Mouse (Mus musculus) bone marrow macrophage, adult 2 months (primary cell): ENCODE data around the gene Fam174b.

Experiments
- CTCF ChIP-seq: IDR thresholded peaks from 2 replicates; pipeline ENCODE4 v1.5.1; 2012; ENCODE audit warnings: low read depth, mild to moderate bottlenecking, low read length, moderate library complexity
- POLR2A ChIP-seq: IDR thresholded peaks from 2 replicates; pipeline ENCODE4 v1.6.1; 2012; ENCODE audit warnings: mild to moderate bottlenecking, low read depth, low read length, borderline replicate concordance

DNA sequence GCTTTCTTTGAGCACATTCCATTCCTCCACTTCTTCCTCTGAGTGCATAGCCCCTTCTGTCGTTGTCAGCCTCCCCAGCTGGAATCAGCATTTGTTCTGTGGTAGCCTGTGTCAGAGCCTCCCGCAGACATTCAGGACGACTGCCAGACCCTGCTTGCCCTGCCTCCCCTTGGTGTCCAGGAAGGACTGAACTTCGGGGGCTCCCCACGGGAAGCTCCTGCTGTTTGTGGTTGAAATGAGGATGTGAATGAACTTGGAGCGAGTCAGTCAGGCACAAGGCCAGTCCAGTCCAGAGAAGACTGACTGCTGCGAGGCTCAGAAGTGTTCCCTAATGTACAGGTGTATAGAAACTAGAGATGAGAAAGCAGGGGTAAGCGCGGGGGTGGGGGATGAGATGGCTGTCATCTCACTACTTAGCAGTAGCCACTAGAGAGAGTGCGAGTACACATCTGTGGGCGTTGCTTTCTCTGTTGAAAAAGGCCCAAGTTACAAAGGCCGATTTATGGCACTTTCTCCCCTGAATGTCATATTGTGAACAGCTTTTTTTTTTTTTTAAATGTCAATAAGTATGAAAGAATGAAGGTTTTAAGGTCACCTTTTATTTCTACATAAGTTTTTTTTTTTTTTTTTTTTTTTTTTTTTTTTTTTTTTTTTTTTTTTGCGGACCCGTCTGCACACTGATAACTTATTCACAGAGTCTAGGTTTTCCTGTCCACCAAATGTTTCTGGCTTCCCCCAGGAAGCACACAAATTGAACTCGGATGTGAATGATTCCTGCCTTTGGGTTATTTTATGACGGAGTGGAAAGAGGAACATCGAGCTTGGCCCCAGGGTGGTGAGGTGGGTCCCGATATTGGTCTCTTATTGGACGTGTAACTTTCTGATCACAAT lies 31.5 kb downstream of the Fam174b start:
- TF ChIP-seq POLR2A (no peak), CTCF (no peak)
